Mouse (Mus musculus) left cerebral cortex, postnatal 36 days (tissue): Measurements from ENCODE around the gene Tpo. TPM values are rescaled to one million over a fixed set of nuclear protein-coding genes. Genes with fewer than 3 reads are reported as not detected.

Experiments used
- DNase-seq, 2 experiments: peaks; one replicate each; pipeline ENCODE4 v3.0.0; 2021 to 2022; ENCODE audit warnings: low spot score in 2 of 2, mixed read lengths in 1 of 2
- intact Hi-C: fragments of 180-260 bp; cut with DNase I; formaldehyde crosslinking; loops from one replicate; pipeline ENCODE4 v1.15.1; 2025
- total RNA-seq, 2 experiments: library from RNA; stranded (reverse); gene quantifications; 2 replicates each; pipeline ENCODE4 v1.2.3; 2021

Tpo gene
- under 1 TPM; 0.42 to 0.82 TPM for total RNA-seq

GRCm38 (mm10) chr12:30132524-30132923 is at the start of gene Tpo:
Gene Tpo (minus strand): TSS chr12:30132624.
- intact Hi-C loops, result no loop called here
- no peak for DNase-seq

- intact Hi-C loops, result loop anchor here (10.0 kb wide), 1 partner anchor 127 kb away; no protein-coding TSS in a partner anchor
- no peak for DNase-seq
These were observed 49.3 kb upstream of the Tpo start for GRCm38 (mm10) chr12:30181721-30182120.

DNA sequence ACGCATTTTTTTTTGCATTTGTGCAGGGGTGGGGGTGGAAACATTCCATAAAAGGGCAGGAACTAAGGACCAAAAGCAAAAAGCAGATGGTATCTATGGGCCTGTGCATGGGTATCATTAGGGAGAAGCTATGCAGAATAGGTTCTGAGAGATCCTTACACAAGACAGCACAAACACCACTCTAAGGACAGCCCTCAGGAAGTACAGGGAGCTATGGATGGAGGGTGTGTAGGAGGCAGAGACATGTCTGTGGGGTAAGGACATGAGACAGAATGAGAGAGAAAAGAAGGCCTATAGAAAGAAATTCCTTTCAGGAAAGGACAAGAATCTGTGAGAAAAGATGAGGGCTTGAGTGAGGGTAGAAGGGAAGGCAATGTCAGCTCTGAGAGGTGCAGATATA is 47.2 kb upstream of the Tpo start:
- no peak for DNase-seq
- intact Hi-C loops, result loop anchor here (10.0 kb wide), 1 partner anchor 125 kb away; no protein-coding TSS in a partner anchor

DNA sequence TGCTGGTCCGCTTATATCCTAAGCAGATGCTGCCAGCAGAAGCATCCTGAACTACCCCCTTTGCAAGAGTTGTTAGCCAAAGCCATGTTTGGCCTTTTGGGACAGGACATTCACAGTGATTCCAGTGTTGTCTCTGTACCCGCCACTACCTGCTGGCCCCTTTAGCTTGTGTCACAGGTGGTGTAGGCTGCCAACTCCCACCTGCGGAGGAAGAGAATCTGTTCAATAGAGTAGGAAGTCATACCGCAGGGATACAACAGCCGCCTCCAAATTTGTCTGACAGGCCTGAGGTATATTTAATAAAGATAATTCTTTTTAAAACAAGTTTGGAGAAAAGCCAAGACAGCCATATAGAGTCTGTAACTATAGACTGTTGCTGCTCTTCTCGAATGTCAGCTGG is 45.5 kb upstream of the Tpo start:
- intact Hi-C loops, result no loop called here
- no peak for DNase-seq

- intact Hi-C loops, result no loop called here
- DNase-seq, result no peak
These were observed 45.1 kb upstream of the Tpo start for GRCm38 (mm10) chr12:30177529-30177928.

DNA sequence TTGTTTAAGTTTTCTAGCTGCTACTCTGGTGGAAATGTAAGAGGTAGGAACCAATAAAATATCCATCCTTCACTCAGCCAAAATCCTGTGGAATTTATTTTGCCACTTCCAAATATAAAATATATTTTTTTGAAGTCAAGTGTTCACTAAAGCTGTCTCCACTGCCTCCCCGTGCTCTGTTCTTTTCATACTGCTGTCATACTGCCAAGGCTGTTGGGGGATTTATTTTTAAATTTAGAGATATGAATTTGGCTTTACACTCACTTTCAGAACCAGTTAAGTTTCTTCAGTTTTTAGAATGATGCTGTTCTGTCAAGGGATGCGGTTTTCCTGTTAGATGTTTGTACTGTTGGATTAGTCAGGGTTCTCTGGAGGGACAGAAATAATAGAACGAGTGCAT is 36.1 kb upstream of the Tpo start:
- intact Hi-C loops, result no loop called here
- DNase-seq, result no peak

DNA sequence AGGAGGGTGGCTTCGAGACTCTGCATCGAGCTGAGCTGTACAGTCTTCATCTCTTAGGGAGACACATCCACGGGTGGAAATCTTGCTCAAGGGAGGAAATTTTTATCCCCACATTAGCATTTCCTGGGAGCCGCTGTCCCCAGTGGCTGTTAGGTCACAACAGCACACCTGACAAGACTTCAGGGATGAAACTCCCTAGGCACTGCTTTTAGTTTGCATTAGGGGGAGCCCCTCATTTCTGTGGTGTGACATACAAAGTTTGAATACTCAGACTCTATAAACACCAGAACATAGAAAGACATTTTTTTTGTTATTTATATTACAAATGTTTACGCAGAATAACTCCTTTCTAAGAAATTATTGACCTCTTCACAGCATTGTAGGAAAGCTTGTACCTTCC is 32.1 kb upstream of the Tpo start:
- DNase-seq, result no peak
- intact Hi-C loops, result no loop called here

GRCm38 (mm10) chr12:30164005-30164404 is 31.6 kb upstream of the Tpo start:
- no peak for DNase-seq

DNA sequence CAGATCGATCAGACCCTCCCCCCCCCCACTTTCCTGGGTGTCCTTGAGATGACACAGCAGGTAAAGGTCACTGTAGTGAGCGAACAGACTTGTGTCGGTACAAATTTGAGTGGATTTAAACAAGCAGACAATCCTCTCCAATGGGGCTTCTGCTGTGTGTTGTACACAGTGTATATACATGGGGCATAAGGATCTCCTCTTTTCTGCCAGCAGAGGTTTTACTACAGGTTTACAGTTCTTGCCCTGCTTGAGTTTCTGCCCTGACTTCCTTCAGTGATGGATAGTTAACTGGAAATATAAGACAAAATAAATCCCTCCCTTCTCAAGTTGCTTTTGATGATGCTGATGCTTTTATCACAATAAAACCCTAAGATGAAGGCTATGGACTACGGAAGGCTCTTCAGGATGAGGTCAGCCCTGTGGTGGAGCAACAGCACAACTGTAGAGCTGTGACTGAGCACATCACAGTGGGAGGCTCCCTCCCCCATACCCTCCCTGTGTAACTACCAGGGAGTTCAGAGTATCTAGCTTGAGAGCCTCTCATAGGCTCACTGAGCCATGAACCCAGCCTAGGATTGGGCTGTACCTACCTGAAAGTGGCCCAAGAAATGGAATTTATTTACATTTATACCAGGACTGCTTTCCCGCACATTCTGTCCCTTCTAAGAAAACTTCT is 29.4 kb upstream of the Tpo start:
- intact Hi-C loops, result no loop called here
- DNase-seq, result no peak

More at GRCm38 (mm10) chr12:30164005-30164404, 31.6 kb upstream of the Tpo start:
- intact Hi-C loops, result no loop called here

GRCm38 (mm10) chr12:30160475-30160874 is 28.1 kb upstream of the Tpo start:
- DNase-seq, result no peak
- intact Hi-C loops, result no loop called here

GRCm38 (mm10) chr12:30159788-30160187 is 27.4 kb upstream of the Tpo start:
- no peak for DNase-seq
- intact Hi-C loops, result no loop called here

DNA sequence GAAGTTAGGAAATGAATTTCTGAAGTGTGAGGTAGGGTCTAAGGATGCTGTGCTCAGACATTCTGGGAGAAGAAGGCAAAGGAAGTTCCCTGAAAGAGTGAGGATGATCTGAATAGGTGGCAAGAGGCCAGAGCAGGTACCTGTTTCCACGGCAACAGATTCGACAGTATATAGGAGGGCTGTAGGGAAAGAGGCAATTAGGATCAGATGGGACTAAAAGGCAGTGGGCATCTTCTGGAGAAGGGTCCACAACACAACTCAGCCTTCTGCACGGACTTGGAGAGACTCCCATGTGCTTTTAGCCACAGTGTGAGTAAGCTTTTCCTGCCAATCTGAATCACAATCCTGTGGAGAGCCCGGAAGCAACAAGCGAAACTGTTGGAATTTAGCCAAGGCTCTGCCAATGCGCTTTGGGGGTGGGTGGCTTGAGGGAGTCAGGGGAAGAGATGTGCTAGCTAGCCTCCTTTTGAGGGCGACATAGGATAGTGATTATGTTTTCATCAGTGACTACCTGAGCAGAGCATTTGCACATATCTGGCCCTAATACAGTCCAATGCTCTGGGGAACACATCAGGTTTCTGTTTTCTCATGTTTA is 21.8 kb upstream of the Tpo start:
- DNase-seq, result no peak
- intact Hi-C loops, result no loop called here

DNA sequence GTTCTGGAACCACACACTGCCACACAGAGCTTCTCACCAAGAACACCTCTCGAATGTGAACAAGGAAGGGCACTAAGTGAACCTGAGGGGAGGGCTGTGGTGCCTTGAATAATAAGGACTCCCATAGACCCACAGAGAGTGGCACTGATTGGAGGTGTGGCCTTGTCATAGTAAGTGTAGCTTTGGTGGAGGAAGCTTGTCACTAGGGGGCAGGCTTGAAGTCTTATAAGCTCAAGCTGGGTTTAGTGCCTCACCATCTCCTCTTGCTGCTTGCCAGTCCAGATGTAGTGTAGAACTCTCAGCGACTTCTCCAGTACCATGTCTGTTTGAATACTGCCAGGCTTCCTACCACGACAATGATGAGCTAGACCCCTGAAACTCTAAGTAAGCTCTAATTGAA is 9.7 kb upstream of the Tpo start:
- intact Hi-C loops, result no loop called here
- DNase-seq, result peak in 1 of 2 experiments; percentile 11

DNA sequence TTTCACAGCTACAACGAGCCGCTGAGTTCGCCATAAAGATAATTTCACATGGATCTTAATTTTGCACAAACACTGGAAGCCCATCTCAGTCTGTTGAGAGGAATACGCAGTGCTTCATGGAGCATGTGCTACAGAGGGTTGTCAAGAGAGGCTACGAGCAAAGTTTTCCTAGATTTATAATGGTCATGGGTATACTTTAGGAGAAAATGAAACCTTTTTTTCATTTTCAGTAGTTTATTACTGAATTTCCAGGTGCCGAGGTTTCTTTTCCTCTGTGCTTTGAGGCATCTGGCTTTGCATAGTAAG is 3.1 kb downstream of the Tpo start:
- no peak for DNase-seq
- intact Hi-C loops, result loop anchor here (2.0 to 10.0 kb wide), 3 partner anchors 75 to 448 kb away; no protein-coding TSS in a partner anchor

- intact Hi-C loops, result loop anchor here (2.0 to 10.0 kb wide), 3 partner anchors 74 to 449 kb away; no protein-coding TSS in a partner anchor
- DNase-seq, result peak; percentile 67 to 75
These were observed 3.6 kb downstream of the Tpo start for GRCm38 (mm10) chr12:30128561-30129410.

DNA sequence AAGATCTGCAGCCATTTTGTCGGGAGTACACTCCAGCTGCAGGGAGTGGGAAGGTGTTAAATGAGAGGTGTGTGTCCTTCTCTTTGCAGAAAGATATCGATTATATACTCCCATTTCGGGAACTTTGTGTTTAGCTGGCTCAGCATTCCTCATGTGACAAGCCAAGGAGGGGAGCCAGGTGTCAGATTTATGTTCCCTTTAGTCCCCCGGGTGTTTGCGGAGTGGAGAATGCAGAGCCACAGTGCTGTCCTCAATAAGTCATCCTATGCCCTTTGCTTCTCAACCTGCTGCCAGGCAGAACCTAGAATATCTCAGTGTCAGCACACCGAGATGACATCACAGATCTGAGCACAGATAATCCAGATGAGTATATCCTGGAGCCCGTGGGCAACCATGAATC is 10.1 kb downstream of the Tpo start:
- intact Hi-C loops, result loop anchor here (10.0 kb wide), 1 partner anchor 68 kb away; no protein-coding TSS in a partner anchor
- no peak for DNase-seq

GRCm38 (mm10) chr12:30112271-30112670 is 20.2 kb downstream of the Tpo start:
- DNase-seq, result no peak
- intact Hi-C loops, result no loop called here

- no peak for DNase-seq
- intact Hi-C loops, result no loop called here
These were observed 22.5 kb downstream of the Tpo start for GRCm38 (mm10) chr12:30109646-30110605.

DNA sequence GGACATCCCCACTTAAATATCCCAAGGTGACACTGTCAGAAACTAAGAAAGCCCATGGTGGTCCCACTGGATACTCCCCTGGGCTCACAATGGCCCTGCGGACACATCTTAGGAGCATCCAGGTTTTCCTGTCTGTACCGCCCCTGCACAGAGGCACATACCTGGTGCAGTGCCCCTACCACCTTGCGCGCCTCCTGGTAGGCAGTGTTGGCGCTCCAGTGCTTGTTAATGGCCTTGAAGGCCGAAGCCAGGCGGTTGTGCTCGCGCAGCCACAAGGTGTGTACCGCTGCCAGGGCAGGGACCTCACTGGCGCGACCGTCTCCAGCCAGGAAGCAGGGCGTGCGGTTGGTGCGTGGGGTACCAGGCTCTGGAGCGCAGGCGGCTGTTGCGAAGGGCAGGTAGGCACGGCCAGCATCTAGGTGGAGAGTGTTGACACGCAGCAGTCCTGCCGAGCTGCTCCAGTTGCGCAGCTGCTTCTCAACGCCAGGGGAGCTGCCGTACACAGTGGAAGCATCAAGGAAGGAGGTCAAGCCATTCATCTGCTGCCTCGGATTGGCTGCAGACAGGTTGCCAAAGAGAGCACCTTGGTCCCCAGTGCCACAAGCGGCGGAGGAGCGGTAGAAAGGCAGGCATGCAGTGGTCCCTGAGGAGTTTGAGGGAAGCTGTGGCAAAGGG is 29.4 kb downstream of the Tpo start:
- no peak for DNase-seq
- intact Hi-C loops, result no loop called here
